In the genomic region with DNA sequence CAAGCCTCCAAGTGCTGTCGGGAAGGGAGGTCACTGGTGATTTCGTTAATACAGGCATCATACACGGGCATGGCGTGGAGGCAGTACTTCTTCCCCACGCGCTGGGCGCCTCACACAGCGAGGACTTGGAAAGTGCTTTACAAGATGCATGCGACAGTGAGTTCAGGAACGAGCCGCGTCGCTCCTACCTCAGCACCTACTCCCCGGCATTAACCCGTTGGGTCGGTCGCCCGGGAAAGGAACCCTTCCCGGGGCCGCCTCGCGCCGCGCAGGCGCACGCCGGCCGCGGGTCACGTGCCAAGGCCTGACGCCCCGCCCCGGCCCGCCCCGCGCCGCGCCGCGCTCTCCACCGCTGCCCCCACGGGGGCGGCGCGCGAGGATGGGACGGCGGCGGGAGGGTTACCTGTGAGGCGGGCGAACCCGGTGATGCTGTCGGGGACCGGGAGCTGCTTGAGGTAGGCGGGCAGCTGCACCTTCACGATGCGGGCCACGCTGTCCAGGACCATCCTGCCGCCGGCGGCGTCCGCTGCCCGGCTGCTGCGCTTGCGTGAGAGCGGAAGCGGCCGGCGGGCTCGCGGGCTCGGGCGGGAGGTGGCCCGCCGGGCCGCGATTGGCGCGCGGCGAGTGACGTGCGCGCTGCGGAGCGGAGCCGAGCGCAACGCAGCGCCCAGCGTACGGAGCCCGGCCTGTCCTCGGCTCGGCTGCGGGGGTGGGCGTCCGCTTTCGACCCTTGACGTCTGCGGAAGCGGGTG, we compare ENCODE assay signal across 1 mouse cellular context.
TF ChIP-seq lines count a peak whose summit lies in the region.

No protein-coding gene starts in this region.

TF ChIP-seq in CH12.LX, 34 proteins besides CTCF, POLR2A, EP300 and RAD21:
- no peak; the same call in 1 of the 2 replicates for TF ChIP-seq CHD2 (IDR thresholded peaks at IDR 0.05; ENCODE audit: low read length)
- TF ChIP-seq SMC3 (IDR thresholded peaks at IDR 0.05; ENCODE audit: low read depth, low read length), result no peak
- peak; percentile 64; the same call in 1 of the 2 replicates for TF ChIP-seq MAZ (IDR thresholded peaks at IDR 0.05; ENCODE audit: low read depth, low read length)
- no peak for TF ChIP-seq CHD1 (IDR thresholded peaks at IDR 0.05; ENCODE audit: low read depth, low read length)
- no peak; the same call in 1 of the 2 replicates for TF ChIP-seq ETS1 (conservative IDR thresholded peaks at IDR 0.05; ENCODE audit: low read depth, low read length)
- TF ChIP-seq MAX (IDR thresholded peaks at IDR 0.05; ENCODE audit: low read length), result peak; percentile 48
- TF ChIP-seq ZKSCAN1 (IDR thresholded peaks at IDR 0.05; ENCODE audit: borderline replicate concordance, low read depth, low read length), result no peak
- peak; percentile 85 for TF ChIP-seq ELF1 (IDR thresholded peaks at IDR 0.05; ENCODE audit: low read depth, low read length)
- peak; percentile 70 for TF ChIP-seq HCFC1 (IDR thresholded peaks at IDR 0.05; ENCODE audit: low read depth, low read length)
- no peak for TF ChIP-seq ZC3H11A (IDR thresholded peaks at IDR 0.05; ENCODE audit: low read depth, low read length)
- peak; percentile 59 for TF ChIP-seq IRF4 (IDR thresholded peaks at IDR 0.05; ENCODE audit: low read depth, low read length)
- peak; percentile 94 for TF ChIP-seq POLR2AphosphoS2 (IDR thresholded peaks at IDR 0.05; ENCODE audit: low read depth, low read length)
- peak; percentile 89 for TF ChIP-seq TCF12 (IDR thresholded peaks at IDR 0.05; ENCODE audit: low read depth, low read length)
- peak; percentile 89 for TF ChIP-seq NRF1 (IDR thresholded peaks at IDR 0.05; ENCODE audit: low read depth, low read length)
- peak; percentile 94 for TF ChIP-seq BHLHE40 (IDR thresholded peaks at IDR 0.05; ENCODE audit: low read depth, low read length)
- TF ChIP-seq USF1 (IDR thresholded peaks at IDR 0.05; ENCODE audit: low read depth, low read length), result peak; percentile 92
- TF ChIP-seq MYC (IDR thresholded peaks at IDR 0.05; ENCODE audit: low read depth, low read length), result peak; percentile 82; the same call in 1 of the 2 replicates
- TF ChIP-seq SIN3A (IDR thresholded peaks at IDR 0.05; ENCODE audit: low read length), result no peak
- no peak for TF ChIP-seq E2F4 (IDR thresholded peaks at IDR 0.05; ENCODE audit: insufficient replicate concordance, low read depth, low read length)
- TF ChIP-seq MXI1 (IDR thresholded peaks at IDR 0.05; ENCODE audit: low read depth, low read length), result 0 out of 2 replicates have a peak, but pooled peaks have one; percentile 23
- no peak for TF ChIP-seq KAT2A (IDR thresholded peaks at IDR 0.05; ENCODE audit: insufficient replicate concordance, low read length)
- TF ChIP-seq NELFE (IDR thresholded peaks at IDR 0.05; ENCODE audit: low read depth, low read length), result peak; percentile 98
- TF ChIP-seq PAX5 (IDR thresholded peaks at IDR 0.05; ENCODE audit: low read length), result no peak
- TF ChIP-seq RCOR1 (conservative IDR thresholded peaks at IDR 0.05; ENCODE audit: low read depth, low read length), result no peak
- no peak for TF ChIP-seq MAFK (IDR thresholded peaks at IDR 0.05; ENCODE audit: insufficient replicate concordance, low read length)
- TF ChIP-seq MEF2A (IDR thresholded peaks at IDR 0.05; ENCODE audit: borderline replicate concordance, low read depth, low read length), result peak; percentile 75
- TF ChIP-seq GABPA (IDR thresholded peaks at IDR 0.05; ENCODE audit: insufficient replicate concordance, low read depth, low read length), result no peak
- TF ChIP-seq ZNF384 (IDR thresholded peaks at IDR 0.05; ENCODE audit: low read depth, low read length), result no peak
- peak; percentile 87 for TF ChIP-seq TBP (conservative IDR thresholded peaks at IDR 0.05; ENCODE audit: low read depth, low read length)
- TF ChIP-seq ZMIZ1 (IDR thresholded peaks at IDR 0.05; ENCODE audit: low read depth, low read length), result peak; percentile 77
- peak; percentile 54; the same call in 1 of the 2 replicates for TF ChIP-seq USF2 (conservative IDR thresholded peaks at IDR 0.05; ENCODE audit: low read depth, low read length)
- TF ChIP-seq JUND (conservative IDR thresholded peaks at IDR 0.05; ENCODE audit: low read depth, low read length), result no peak
- no peak for TF ChIP-seq JUN (IDR thresholded peaks at IDR 0.05; ENCODE audit: insufficient read depth, low read depth, low read length)
- no peak for TF ChIP-seq UBTF (IDR thresholded peaks at IDR 0.05; ENCODE audit: low read depth, low read length)
